Mouse (Mus musculus): Measurements from ENCODE around the gene Gm38392. TPM values are rescaled to one million over a fixed set of nuclear protein-coding genes. Genes with fewer than 3 reads are reported as not detected.

Gm38392 gene
- polyA plus RNA-seq, 1 experiment: 0.49 TPM

DNA sequence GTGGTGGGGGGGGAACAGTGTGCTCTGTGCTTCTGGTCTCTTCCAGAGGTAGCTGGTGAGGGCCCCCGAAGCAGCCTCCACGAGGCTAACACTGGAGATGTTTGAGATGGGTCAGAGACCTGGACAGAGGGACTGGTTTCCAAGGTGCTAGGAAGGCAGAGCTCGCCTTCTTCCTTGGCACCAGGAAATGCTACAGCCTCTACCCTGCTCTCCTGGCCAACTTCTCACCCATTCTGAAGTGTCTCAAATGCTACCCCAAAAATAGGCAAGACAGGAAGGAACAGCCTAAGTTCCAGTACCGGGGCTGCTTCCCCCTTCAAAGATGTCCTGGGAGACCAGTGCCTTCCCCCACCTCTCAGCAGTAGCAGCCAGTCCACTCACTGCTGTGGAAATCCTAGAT is 47.6 kb downstream of the Gm38392 start:
- no peak for DNase-seq
- no peak for TF ChIP-seq CTCF (IDR thresholded peaks at IDR 0.05; ENCODE audit: insufficient read depth, low read length)
- no peak for TF ChIP-seq POLR2A (IDR thresholded peaks at IDR 0.05; ENCODE audit: borderline replicate concordance, extremely low read depth, low read depth, low read length)
- 47% methylated on average over 4 of the region's 4 CpGs for WGBS

DNA sequence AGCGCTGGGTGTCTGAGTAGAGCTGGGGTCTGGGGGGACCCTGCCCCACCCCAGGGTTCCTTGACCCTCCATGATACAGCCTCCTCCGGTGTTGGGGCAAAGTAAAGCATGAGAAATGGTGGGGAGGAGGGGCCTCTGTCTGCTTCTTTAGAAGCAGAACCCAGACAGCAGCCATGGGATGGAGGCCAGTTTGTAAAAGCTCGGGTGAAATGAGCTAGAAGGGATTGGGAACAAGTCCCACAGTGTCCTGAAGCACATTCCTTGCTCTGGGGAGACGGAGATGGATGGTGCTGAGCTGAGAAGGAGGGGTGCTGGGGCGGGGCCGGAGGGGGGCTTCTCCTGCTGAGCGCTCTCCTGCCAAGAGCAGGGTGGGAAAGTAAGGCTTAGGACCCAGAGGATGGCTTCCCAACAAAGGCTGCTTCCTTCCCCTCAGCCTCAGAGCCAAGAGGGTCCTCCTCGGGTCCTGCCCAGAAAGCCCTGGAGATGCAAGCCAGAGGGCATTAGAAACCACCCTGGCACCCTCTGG is 48.1 kb downstream of the Gm38392 start:
- WGBS: 36% methylated on average over 8 of the region's 8 CpGs
- DNase-seq: no peak
- no peak overlapping the region for H3K4me3 ChIP-seq (replicated peaks; ENCODE audit: extremely low read depth, low read depth, low read length)
- no peaks in the 10 kb centered on the region for H3K4me1 ChIP-seq (ENCODE audit: control insufficient read depth, insufficient read depth, low read length)
- no peak for TF ChIP-seq POLR2A (IDR thresholded peaks at IDR 0.05; ENCODE audit: borderline replicate concordance, extremely low read depth, low read depth, low read length)
- no peak for TF ChIP-seq CTCF (IDR thresholded peaks at IDR 0.05; ENCODE audit: insufficient read depth, low read length)

More for the DNA sequence above, 47.6 kb downstream of the Gm38392 start:
- Histone ChIP-seq H3K4me3 (replicated peaks; ENCODE audit: extremely low read depth, low read depth, low read length) (no peak overlapping the region), H3K4me1 (ENCODE audit: control insufficient read depth, insufficient read depth, low read length) (no peaks in the 10 kb centered on the region)

DNA sequence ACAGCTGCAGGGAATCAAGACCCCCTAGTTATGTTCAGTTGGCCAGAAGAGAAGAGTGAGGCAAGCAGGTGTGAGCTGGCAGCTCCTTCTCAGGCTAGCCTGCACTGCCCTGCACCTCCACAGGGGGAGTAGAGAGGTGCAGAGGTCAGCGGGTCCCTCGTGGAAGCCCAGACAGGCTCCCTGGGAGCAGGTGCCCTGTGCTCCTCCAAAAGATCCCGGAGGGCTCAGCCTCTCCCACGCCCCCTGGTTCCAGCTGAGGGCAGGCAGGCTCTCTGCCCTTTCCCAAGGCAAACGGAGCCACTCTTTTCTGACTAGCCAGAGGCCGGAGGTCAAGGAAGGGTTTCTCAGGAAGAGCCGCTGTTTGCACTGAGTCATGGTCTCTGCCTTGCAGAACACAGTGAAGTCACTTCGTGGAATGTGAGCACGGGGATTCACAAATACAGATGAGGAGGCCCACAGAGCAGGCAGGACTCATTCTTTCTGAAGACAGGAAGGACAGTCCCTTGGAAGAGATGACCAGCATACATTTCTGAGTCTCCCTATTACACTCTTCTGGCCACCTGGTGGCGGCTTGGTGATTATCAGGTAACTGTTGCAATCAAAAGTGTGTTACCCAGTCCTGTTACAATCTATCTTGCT is 49.3 kb downstream of the Gm38392 start:
- DNase-seq: peak; percentile 31
- no peak for TF ChIP-seq POLR2A (IDR thresholded peaks at IDR 0.05; ENCODE audit: borderline replicate concordance, extremely low read depth, low read depth, low read length)
- TF ChIP-seq CTCF (IDR thresholded peaks at IDR 0.05; ENCODE audit: insufficient read depth, low read length): peak; percentile 50
- 10% methylated on average over 10 of the region's 10 CpGs for WGBS

DNA sequence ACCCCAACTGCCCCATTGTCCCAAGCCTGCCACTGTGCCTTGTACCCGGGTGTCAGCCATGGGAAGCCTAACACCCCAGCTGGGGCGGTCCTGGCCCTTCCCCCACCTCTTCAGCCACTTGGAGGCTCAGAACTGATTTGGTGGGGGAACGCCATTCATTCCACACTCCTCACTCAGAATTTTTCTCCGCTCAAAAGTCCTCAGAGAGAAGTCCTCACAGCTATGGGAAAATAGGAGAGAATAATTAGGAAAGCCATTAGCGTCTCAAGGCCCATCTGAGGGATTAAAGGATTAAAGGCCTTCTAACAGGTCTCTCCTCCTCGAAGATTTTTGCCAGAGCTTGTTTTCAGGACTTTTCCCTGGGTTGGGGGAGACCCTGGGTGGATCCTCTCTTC is 49.9 kb downstream of the Gm38392 start:
- Histone ChIP-seq H3K4me1 (ENCODE audit: control insufficient read depth, insufficient read depth, low read length) (no peaks in the 10 kb centered on the region), H3K4me3 (replicated peaks; ENCODE audit: extremely low read depth, low read depth, low read length) (no peak overlapping the region)
- 52% methylated on average over 6 of the region's 6 CpGs for WGBS
- DNase-seq: no peak
- TF ChIP-seq POLR2A (IDR thresholded peaks at IDR 0.05; ENCODE audit: borderline replicate concordance, extremely low read depth, low read depth, low read length) (no peak), CTCF (IDR thresholded peaks at IDR 0.05; ENCODE audit: insufficient read depth, low read length) (no peak)

More for the DNA sequence above, 49.3 kb downstream of the Gm38392 start:
- H3K4me3 ChIP-seq (replicated peaks; ENCODE audit: extremely low read depth, low read depth, low read length): no peak overlapping the region
- no peaks in the 10 kb centered on the region for H3K4me1 ChIP-seq (ENCODE audit: control insufficient read depth, insufficient read depth, low read length)

DNA sequence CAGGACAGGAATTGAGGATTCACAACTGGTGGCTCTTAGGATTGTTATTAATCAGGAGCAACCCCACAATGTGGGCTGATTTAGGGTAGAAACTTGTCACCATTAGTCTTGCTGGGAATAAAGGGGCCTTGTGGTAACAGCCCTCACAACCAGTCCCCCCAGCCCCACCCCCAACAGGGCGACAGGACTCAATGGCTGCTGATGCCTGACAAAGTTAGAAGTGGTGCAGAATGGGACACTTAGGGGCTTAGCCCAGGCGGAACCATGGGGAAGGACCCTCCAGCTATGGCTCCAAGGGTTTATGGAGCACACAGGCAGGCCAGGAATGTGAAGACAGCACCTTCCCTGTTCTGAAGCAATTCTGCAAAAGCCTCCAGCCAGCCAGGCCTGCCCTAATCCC is 51.4 kb downstream of the Gm38392 start:
- Histone ChIP-seq H3K4me1 (ENCODE audit: control insufficient read depth, insufficient read depth, low read length) (no peaks in the 10 kb centered on the region), H3K4me3 (replicated peaks; ENCODE audit: extremely low read depth, low read depth, low read length) (no peak overlapping the region)
- 73% methylated on average over 2 of the region's 2 CpGs for WGBS
- DNase-seq: no peak
- TF ChIP-seq CTCF (IDR thresholded peaks at IDR 0.05; ENCODE audit: insufficient read depth, low read length) (no peak), POLR2A (IDR thresholded peaks at IDR 0.05; ENCODE audit: borderline replicate concordance, extremely low read depth, low read depth, low read length) (no peak)

DNA sequence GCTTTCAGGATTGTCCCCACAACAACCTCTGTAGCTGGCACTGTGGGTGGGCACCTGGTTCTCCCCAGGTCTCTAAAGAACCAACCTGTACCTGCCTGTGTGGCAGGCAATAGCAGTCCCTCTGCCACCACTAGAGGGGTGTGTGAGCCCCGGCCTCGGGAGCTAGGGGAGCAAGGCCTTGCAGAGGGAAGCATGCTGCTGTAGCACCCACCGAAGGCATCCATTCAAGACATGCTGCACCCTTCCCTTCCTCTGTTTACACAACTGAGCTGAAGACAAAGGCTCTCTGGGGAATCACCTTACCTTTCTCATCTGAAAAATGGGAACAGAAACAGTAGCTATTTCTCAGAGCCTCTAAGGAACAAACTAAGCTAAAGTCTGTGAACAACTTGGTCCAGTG is 51.8 kb downstream of the Gm38392 start:
- 14% methylated on average over 3 of the region's 3 CpGs for WGBS
- Histone ChIP-seq H3K4me3 (replicated peaks; ENCODE audit: extremely low read depth, low read depth, low read length) (no peak overlapping the region), H3K4me1 (ENCODE audit: control insufficient read depth, insufficient read depth, low read length) (no peaks in the 10 kb centered on the region)
- no peak for DNase-seq
- TF ChIP-seq CTCF (IDR thresholded peaks at IDR 0.05; ENCODE audit: insufficient read depth, low read length) (0 out of 2 replicates have a peak, but pooled peaks have one; percentile 18), POLR2A (IDR thresholded peaks at IDR 0.05; ENCODE audit: borderline replicate concordance, extremely low read depth, low read depth, low read length) (no peak)

DNA sequence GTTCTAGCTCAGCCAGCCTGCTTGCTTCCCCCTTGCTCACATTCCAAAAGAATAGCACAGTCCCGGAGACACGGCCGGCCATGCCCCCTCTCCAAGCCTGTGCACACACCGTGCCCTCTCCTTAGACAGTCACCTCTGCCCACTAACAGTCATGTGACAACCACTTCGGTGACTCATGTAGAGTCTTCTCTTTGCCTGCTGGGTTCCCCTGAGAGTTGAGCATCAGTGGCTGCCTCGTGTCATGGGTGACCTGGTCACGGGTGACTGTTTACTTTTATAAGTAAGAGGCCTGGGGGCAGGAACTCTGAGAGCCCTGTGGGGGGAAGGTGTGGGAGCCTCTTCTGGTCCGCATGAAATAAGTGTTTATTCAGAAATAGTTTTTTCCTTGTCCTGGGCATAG is 53.0 kb downstream of the Gm38392 start:
- Histone ChIP-seq H3K4me3 (replicated peaks; ENCODE audit: extremely low read depth, low read depth, low read length) (no peak overlapping the region), H3K4me1 (ENCODE audit: control insufficient read depth, insufficient read depth, low read length) (no peaks in the 10 kb centered on the region)
- no peak for TF ChIP-seq POLR2A (IDR thresholded peaks at IDR 0.05; ENCODE audit: borderline replicate concordance, extremely low read depth, low read depth, low read length)
- no peak for TF ChIP-seq CTCF (IDR thresholded peaks at IDR 0.05; ENCODE audit: insufficient read depth, low read length)
- WGBS: 41% methylated on average over 8 of the region's 8 CpGs
- no peak for DNase-seq

DNA sequence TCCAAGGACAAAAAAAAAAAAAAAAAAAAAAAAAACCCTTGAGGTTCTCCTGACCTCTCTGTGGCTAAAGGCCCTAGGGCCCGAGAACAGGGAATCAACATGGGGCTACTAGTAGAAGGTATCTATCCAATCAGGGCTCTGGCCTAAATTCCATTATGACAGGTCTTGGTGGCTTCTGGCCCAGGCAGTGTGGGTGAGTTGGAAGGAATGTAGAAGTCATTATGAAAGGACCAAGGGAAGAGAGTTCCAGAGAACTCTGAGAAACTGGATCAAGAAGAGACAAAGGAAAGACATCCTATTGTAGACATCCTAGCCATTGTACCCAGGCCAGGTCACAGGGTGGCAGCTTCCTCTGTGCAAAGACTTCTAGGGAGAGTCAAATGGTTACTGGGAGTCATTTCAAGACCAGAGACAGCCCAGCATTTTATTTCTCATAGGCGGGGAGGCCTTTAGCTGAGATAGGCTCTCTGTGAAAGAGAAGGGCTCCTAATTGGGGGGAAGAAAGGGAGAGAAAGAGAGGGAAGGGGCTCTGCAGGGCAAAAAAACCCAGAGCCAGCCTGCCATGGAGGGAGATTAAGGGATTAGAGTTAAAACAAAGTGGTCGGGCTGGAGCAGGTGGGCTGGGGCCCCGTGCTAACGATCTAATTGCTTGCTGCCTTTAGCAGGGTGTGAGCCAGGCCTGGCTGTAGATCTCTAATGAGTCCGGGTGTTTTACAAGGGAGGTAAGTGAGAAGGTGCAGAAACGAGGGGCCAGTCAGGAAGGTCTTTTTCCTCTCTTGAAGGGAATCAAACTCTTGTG is 54.0 kb downstream of the Gm38392 start:
- H3K4me1 ChIP-seq (ENCODE audit: control insufficient read depth, insufficient read depth, low read length): no peaks in the 10 kb centered on the region
- DNase-seq: no peak
- TF ChIP-seq CTCF (IDR thresholded peaks at IDR 0.05; ENCODE audit: insufficient read depth, low read length) (no peak), POLR2A (IDR thresholded peaks at IDR 0.05; ENCODE audit: borderline replicate concordance, extremely low read depth, low read depth, low read length) (no peak)
- no peak overlapping the region for H3K4me3 ChIP-seq (replicated peaks; ENCODE audit: extremely low read depth, low read depth, low read length)
- WGBS: 46% methylated on average over 7 of the region's 7 CpGs

DNA sequence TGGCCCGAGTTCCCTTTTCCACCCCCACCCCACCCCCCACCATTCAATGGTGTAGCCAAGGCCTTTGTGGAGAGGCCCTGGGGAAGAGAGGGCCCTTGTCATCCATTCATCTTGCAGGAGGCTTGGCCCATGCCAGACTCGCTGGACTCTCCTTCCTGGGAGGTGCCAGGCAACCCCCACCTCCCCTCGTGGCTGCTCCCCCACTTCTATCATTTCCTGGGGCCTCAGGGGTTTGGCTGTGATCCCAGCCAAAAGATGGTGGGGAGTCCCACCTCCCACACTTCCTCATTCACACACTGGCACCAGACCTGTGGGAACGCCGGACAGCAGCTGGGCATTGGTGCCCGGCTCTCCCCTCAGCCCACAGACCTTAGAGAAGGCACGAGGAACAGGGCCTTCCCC is 54.7 kb downstream of the Gm38392 start:
- no peak for DNase-seq
- no peaks in the 10 kb centered on the region for H3K4me1 ChIP-seq (ENCODE audit: control insufficient read depth, insufficient read depth, low read length)
- WGBS: 49% methylated on average over 7 of the region's 7 CpGs
- no peak overlapping the region for H3K4me3 ChIP-seq (replicated peaks; ENCODE audit: extremely low read depth, low read depth, low read length)
- no peak for TF ChIP-seq CTCF (IDR thresholded peaks at IDR 0.05; ENCODE audit: insufficient read depth, low read length)
- TF ChIP-seq POLR2A (IDR thresholded peaks at IDR 0.05; ENCODE audit: borderline replicate concordance, extremely low read depth, low read depth, low read length): no peak

Data from lung, adult 2 months (tissue).